Mouse (Mus musculus) bone marrow macrophage, adult 2 months (primary cell): ENCODE data around the gene Parp14.

Source experiments
- CTCF ChIP-seq: IDR thresholded peaks from 2 replicates; pipeline ENCODE4 v1.5.1; 2012; ENCODE audit warnings: low read depth, mild to moderate bottlenecking, low read length, moderate library complexity
- POLR2A ChIP-seq: IDR thresholded peaks from 2 replicates; pipeline ENCODE4 v1.6.1; 2012; ENCODE audit warnings: mild to moderate bottlenecking, low read depth, low read length, borderline replicate concordance

DNA sequence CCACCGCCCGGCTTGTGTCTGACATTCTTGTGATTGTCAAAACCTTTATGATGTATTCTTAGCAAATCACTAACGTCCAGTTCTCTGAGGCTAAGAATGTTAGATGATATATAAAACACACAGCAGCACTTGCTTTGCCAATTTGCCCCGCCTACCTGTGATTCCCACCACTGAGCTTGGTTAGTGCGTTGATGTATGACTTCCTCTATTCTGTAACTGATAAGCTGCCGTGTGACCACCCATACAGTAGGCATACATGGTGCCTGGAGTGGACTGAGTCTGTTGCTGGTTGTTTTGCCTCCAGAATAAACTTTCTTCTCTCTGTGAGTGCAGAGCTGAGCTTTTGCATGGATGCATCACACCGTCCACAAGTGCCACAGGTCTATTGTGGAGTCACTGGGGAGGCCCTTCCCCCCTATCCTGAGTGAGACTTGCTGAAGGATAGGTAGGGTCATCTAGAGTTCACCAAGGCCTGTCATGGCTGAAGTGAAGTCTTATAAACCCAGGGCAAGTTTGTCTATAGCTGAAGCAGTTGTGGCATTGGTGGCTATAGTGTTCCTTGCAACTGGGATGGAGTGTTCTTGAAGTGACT lies 87.1 kb downstream of the Parp14 start:
- TF ChIP-seq CTCF (no peak), POLR2A (no peak)
